Mouse (Mus musculus): ENCODE measurements around the gene Rfx3.

DNA sequence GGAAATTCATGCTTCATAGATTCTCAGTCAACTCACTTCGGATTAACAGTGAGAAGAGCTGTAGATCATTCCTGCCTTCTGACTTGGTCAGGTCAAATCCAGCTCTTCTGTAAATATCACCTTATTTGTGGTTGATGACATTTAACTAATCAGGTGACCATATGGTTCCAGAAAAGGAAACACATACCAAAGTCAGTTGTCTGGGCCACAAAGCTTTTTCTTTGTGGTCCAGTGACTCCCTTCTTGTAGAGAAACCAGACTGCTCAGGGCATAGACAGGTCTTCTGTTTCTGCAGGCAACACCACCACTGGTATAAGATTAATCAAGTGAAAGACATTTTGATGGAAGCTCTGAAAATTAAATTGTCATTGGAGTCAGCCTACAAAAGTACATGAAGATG, 41.1 kb upstream of the Rfx3 start:
- no peak for TF ChIP-seq CTCF (IDR thresholded peaks at IDR 0.05)
- TF ChIP-seq EP300 (IDR thresholded peaks at IDR 0.05): no peak

All from lung, postnatal 0 days (tissue).